Mouse (Mus musculus): ENCODE measurements at regions not wholly inside any gene's neighbourhood (a gene's known extent, or its start where the extent isn't known, plus 50 kb on each side); places are given as distances from the start of the nearest gene placed in this dataset.

- Histone ChIP-seq H3K27me3 (ENCODE audit: control insufficient read depth, insufficient read depth, low read length) (no peaks in the 10 kb centered on the region), H3K27ac (replicated peaks; ENCODE audit: low read depth, low read length) (no peak overlapping the region), H3K4me3 (ENCODE audit: low read depth, low read length) (no peak overlapping the region), H3K4me2 (ENCODE audit: low read depth, severe bottlenecking) (no peak overlapping the region), H3K9me3 (ENCODE audit: control insufficient read depth, low read length) (no peaks in the 10 kb centered on the region), H3K36me3 (ENCODE audit: control insufficient read depth, insufficient read depth, low read length) (no peaks in the 10 kb centered on the region), H3K4me1 (ENCODE audit: control insufficient read depth, insufficient read depth, low read length) (no peaks in the 10 kb centered on the region), H3K9ac (ENCODE audit: low read length) (no peak overlapping the region)
- ATAC-seq (ENCODE audit: insufficient number of reproducible peaks, low FRiP score, low TSS enrichment, low read depth) (no peak), DNase-seq (ENCODE audit: low spot score) (no peak)
- 21% methylated on average over 1 of the region's 1 CpGs for WGBS
These were observed 107.3 kb upstream of the 4933402E13Rik start for GRCm38 (mm10) chrX:62176011-62176410.

GRCm38 (mm10) chrX:62180089-62180488, 103.2 kb upstream of the 4933402E13Rik start:
- Histone ChIP-seq H3K4me2 (ENCODE audit: low read depth, severe bottlenecking) (no peak overlapping the region), H3K4me1 (ENCODE audit: control insufficient read depth, insufficient read depth, low read length) (no peaks in the 10 kb centered on the region), H3K9ac (ENCODE audit: low read length) (no peak overlapping the region), H3K27me3 (ENCODE audit: control insufficient read depth, insufficient read depth, low read length) (no peaks in the 10 kb centered on the region), H3K27ac (replicated peaks; ENCODE audit: low read depth, low read length) (no peak overlapping the region), H3K4me3 (ENCODE audit: low read depth, low read length) (no peak overlapping the region), H3K36me3 (ENCODE audit: control insufficient read depth, insufficient read depth, low read length) (no peaks in the 10 kb centered on the region), H3K9me3 (ENCODE audit: control insufficient read depth, low read length) (no peaks in the 10 kb centered on the region)
- peak; percentile 34 for DNase-seq (ENCODE audit: low spot score)
- WGBS: 85% methylated on average over 4 of the region's 4 CpGs
- ATAC-seq (ENCODE audit: insufficient number of reproducible peaks, low FRiP score, low TSS enrichment, low read depth): no peak
